Mouse (Mus musculus): ENCODE measurements around the gene Vmn2r109. TPM values are rescaled to one million over a fixed set of nuclear protein-coding genes. Genes with fewer than 3 reads are reported as not detected.
"Not testable (repeated sequence)": the region's sequence is repeated elsewhere in the genome, so short reads cannot be mapped to it uniquely, and the experiment has no call there.

Vmn2r109 gene
- not detected in 2 replicates for polyA plus RNA-seq (2016; fragmentation: Nextera tagmentation; extraction: Ambion mirVana)

DNA sequence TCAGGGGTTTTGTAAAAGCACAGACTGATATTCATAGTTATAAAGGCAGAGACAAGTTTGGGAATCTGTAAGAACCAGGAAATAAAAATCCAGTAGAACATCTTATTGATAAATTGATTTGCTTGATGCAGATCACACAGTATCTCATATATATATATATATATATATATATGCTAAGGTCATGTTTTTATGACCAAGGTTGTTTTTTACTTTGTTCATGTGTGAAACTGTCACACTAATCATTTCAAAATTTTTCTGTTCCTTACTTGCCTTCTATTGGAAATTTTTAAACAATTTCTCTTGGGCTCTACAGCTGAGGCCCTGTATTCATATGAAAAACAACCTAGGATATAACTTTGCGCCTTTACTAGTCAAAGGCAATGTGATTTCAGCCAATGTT lies at the start of gene Vmn2r109:
Gene Vmn2r109, minus strand, starts transcription at position 101 of the 400 bp plus-strand sequence.
- no peaks in the 10 kb centered on the region for H3K27me3 ChIP-seq
- no peak for ATAC-seq (ENCODE audit: insufficient number of reproducible peaks, insufficient read depth, low FRiP score, low TSS enrichment)
- H3K9ac ChIP-seq = no peak within 1 kb of the TSS
- 77% methylated on average over 1 of the region's 1 CpGs for WGBS
- H3K4me2 ChIP-seq (replicated peaks) = no peak within 1 kb of the TSS
- no peaks in the 10 kb centered on the region for H3K9me3 ChIP-seq
- no peak within 1 kb of the TSS for H3K4me3 ChIP-seq
- no peak within 1 kb of the TSS for H3K27ac ChIP-seq
- no peaks in the 10 kb centered on the region for H3K4me1 ChIP-seq
- H3K36me3 ChIP-seq = no peaks in the 10 kb centered on the region

DNA sequence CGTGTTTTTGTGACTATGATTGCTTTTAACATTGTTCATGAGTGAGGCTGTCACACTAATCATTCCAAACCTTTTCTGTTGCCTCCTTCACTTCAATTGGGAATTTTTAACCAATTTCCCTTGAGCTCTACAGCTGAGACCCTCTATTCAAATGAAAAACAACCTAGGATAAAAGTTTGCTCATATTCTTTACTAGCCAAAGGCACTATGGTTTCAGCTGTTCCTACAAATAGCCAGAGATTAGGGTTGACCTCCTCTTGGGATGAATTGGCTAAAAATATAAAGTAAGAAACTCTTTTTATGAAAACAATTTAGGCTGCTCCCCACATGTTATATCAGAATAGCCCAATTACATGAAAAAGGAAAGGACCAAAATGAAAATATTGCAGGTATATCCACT lies 31.8 kb upstream of the Vmn2r109 start, which contains the start of gene Vmn2r110:
Gene Vmn2r110, minus strand, starts transcription at position 101 of the 400 bp plus-strand sequence.
- no peaks in the 10 kb centered on the region for H3K27me3 ChIP-seq
- 47% methylated on average over 1 of the region's 1 CpGs for WGBS
- no peaks in the 10 kb centered on the region for H3K9me3 ChIP-seq
- no peak for ATAC-seq (ENCODE audit: insufficient number of reproducible peaks, insufficient read depth, low FRiP score, low TSS enrichment)
- H3K9ac ChIP-seq = no peak within 1 kb of the TSS
- no peak within 1 kb of the TSS for H3K27ac ChIP-seq
- no peak within 1 kb of the TSS for H3K4me2 ChIP-seq (replicated peaks)
- H3K4me3 ChIP-seq = no peak within 1 kb of the TSS
- H3K4me1 ChIP-seq = no peaks in the 10 kb centered on the region
- H3K36me3 ChIP-seq = no peaks in the 10 kb centered on the region

DNA sequence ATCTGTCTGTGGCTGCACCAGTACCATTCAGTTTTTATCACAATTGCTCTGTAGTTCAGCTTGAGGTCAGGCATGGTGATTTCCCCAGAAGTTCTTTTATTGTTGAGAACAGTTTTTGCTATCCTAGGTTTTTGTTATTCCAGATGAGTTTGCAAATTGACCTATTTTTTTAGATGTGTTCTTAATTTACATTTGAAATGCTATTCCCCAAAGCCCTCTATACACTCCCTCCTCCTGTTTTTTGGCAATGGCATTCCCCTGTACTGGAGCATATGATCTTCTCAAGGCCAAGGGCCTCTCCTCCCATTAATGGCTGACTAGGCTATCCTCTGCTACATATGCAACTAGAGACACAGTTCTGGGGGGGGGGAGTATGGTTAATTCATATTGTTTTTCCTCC lies 56.3 kb downstream of the Vmn2r109 start:
- not testable (repeated sequence) for ATAC-seq (ENCODE audit: insufficient number of reproducible peaks, insufficient read depth, low FRiP score, low TSS enrichment); H3K36me3 ChIP-seq; H3K4me3 ChIP-seq; H3K4me2 ChIP-seq (replicated peaks); H3K9me3 ChIP-seq; H3K9ac ChIP-seq; H3K27ac ChIP-seq; H3K27me3 ChIP-seq; H3K4me1 ChIP-seq

DNA sequence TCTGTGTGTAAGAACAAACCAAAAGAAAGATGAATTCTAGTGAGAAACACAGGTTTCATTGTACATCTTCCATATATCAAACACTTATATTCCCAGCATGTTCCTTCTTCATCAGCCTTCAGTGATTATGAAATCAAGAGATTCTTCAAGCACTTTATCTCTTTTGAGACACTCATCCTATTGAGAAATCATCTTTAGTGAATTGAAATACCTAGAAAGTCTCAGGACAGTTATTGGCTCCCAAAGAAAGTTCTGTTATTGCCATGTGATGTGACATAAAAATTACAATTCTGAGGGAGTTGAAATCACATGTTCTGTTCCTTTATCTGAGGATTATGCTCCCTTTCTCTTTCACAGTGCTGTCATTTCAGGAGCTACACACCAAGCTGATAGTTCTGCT lies 66.7 kb downstream of the Vmn2r109 start, which contains the start of gene Vmn1r225:
Gene Vmn1r225, plus strand, starts transcription at position 301 of the 400 bp plus-strand sequence.
- Histone ChIP-seq H3K27ac (no peak within 1 kb of the TSS), H3K9ac (no peak within 1 kb of the TSS), H3K36me3 (no peaks in the 10 kb centered on the region), H3K4me1 (no peaks in the 10 kb centered on the region), H3K4me3 (no peak within 1 kb of the TSS), H3K4me2 (replicated peaks) (no peak within 1 kb of the TSS), H3K27me3 (no peaks in the 10 kb centered on the region), H3K9me3 (peaks cover 7% of the 10 kb centered on the region; the same call in 1 of the 2 replicates)
- no peak for ATAC-seq (ENCODE audit: insufficient number of reproducible peaks, insufficient read depth, low FRiP score, low TSS enrichment)

Other genes with a start within 250 kb of the Vmn2r109 start
- gene Vmn2r107, start 219.5 kb downstream of the Vmn2r109 start, polyA plus RNA-seq (2016; fragmentation: Nextera tagmentation; extraction: Ambion mirVana) = not detected in 2 replicates
- not detected in 2 replicates for gene Vmn1r224, start 150.6 kb downstream of the Vmn2r109 start, polyA plus RNA-seq (2016; fragmentation: Nextera tagmentation; extraction: Ambion mirVana)
- gene Vmn2r108, start 83.4 kb downstream of the Vmn2r109 start, polyA plus RNA-seq (2016; fragmentation: Nextera tagmentation; extraction: Ambion mirVana) = not detected in 2 replicates
- gene Vmn1r225, start 66.6 kb downstream of the Vmn2r109 start, polyA plus RNA-seq (2016; fragmentation: Nextera tagmentation; extraction: Ambion mirVana) = not detected in 2 replicates
- 0.04 and 0.05 TPM in 2 replicates for gene Vmn2r110, start 31.7 kb upstream of the Vmn2r109 start, polyA plus RNA-seq (2016; fragmentation: Nextera tagmentation; extraction: Ambion mirVana)
- not detected in 2 replicates for gene Fpr-rs3, start 60.1 kb upstream of the Vmn2r109 start, polyA plus RNA-seq (2016; fragmentation: Nextera tagmentation; extraction: Ambion mirVana)
- gene Vmn1r226, start 118.1 kb upstream of the Vmn2r109 start, polyA plus RNA-seq (2016; fragmentation: Nextera tagmentation; extraction: Ambion mirVana) = not detected in 2 replicates
- gene Vmn1r227, start 165.1 kb upstream of the Vmn2r109 start, polyA plus RNA-seq (2016; fragmentation: Nextera tagmentation; extraction: Ambion mirVana) = not detected in 2 replicates
- gene Vmn1r228, start 221.4 kb upstream of the Vmn2r109 start, polyA plus RNA-seq (2016; fragmentation: Nextera tagmentation; extraction: Ambion mirVana) = not detected in 2 replicates
- not detected in 2 replicates for gene Vmn1r229, start 246.8 kb upstream of the Vmn2r109 start, polyA plus RNA-seq (2016; fragmentation: Nextera tagmentation; extraction: Ambion mirVana)

All from embryonic facial prominence, embryonic 12.5 days (tissue).